Mouse (Mus musculus) gastrocnemius, adult 18-20 months (tissue): ENCODE results near the gene St7l. TPM values are rescaled to one million over a fixed set of nuclear protein-coding genes. Genes with fewer than 3 reads are reported as not detected.
"Not testable (repeated sequence)": the region's sequence is repeated elsewhere in the genome, so short reads cannot be mapped to it uniquely, and the experiment has no call there.

Experiments
- DNase-seq: peaks from one replicate; pipeline ENCODE4 v3.0.0; 2021; ENCODE audit warnings: low spot score
- long read RNA-seq, 2 experiments: library from polyadenylated mRNA; stranded (forward); transcript quantifications; one replicate each; pipeline ENCODE4 v2.0.0; 2021
- total RNA-seq, 2 experiments: library from RNA; stranded (reverse); gene quantifications; 2 replicates each; pipeline ENCODE4 v1.2.3; 2021

Gene St7l
- 10 to 100 TPM; 19.1 to 27.4 TPM for total RNA-seq
- long read RNA-seq, experiment 1, full-length matches to known transcripts = 12 of 28 reads
- long read RNA-seq, experiment 1, partial matches to known transcripts = 15 of 28 reads
- long read RNA-seq, experiment 1, other reads (novel, unspliced or antisense) = 1 of 28 reads
- long read RNA-seq, experiment 2, full-length matches to known transcripts = 16 of 45 reads
- long read RNA-seq, experiment 2, partial matches to known transcripts = 28 of 45 reads
- long read RNA-seq, experiment 2, other reads (novel, unspliced or antisense) = 1 of 45 reads

DNA sequence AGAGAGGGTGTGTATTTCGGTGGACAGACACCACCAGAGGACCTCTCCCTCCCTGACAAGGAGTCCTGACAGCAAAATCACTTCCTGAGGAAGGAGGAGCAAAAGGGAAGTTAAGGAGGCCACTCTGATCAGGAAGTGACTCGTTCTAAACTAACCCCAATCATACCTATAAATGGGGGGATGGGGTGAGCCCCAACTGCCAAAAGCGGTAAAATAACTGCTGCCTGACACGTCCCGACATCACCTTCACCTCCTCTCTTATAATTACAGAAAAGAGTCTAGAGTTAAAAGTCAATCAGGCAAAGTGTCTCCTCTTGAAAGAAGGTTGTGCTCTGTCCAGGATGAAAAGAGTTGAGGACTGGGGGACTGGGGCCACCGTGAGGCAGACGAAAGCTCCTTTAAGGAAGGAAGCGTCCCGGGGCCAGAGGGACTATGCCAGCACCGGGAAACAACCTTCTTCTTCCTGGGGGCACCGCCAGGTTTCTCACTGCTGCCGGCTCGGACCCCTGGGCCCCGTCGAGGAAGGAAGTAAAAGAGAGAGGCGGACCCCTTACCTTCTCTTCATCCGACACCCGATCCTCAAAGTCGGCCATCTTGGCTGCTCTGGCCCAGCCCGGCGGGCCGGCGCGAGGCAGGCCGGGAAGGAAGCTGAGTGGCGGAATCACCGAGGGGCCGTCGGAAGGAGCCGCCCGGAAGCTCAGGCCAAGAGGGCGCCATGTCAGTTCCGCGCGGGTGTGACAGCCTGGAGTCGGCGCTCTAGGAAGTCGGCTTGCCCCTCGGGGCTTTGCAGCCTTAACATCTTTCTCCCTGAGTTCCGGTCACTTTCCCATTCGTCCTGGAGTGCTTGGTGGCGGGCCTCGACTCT is at the start of gene St7l, which contains the start of gene Capza1:
St7l (plus strand) TSS at position 220 of the 865 bp plus-strand sequence.
Capza1 (minus strand) TSS at position 720 of the 865 bp plus-strand sequence.
- DNase-seq = peak; percentile 88

DNA sequence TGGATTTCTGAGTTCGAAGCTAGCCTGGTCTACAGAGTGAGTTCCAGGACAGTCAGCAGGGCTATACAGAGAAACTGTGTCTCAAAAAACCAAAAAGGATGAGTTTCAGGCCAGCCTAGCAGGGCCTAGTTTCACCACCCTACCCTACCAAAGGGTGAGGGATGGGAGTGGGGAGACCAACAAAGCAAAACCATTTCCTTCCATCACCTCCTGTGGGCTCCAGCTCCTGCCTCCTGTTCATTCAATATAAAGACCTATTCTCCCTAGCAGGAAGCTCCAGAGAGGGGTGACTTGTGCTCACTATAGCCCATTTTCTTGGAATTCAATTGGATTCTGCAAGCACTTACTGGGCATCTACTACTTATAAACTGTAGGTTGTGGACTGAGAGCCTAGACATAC is 49.1 kb upstream of the St7l start:
- no peak for DNase-seq

DNA sequence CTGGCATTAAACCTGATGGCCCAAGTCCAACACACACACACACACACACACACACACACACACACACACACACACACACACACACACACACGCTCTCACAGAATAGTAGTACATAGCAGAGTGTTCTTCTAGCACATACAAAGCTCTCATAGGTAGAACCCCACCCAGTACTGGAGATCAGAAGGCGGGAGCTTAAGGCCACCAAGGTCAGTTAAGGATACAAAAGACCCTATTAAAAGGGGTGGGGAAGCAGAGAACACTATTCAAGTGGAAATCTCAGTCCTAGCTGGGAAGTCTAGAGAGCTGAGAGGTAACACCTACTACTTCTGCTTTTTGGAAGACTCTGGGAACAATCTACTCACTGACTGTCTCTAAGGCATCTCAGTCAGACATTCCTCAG is 48.5 kb upstream of the St7l start:
- no peak for DNase-seq

DNA sequence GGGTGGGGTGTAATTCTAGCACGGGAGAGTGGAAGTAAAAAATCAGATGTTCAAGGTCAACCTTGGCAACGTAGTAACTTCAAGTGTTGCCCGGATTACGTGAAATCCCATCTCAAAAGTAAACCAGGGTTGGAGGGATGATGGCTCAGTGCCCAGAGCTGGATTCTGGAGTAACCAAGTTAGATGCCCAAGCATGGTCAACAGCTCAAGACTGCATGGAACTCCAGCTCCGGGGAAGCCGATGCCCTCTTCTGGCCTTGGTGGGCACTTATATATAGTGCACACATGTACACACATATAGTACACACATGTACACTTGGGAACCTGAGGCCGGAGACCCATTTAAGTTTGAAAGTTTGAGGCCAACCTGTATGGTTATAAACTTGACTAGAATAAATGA is 47.7 kb upstream of the St7l start:
- no peak for DNase-seq

DNA sequence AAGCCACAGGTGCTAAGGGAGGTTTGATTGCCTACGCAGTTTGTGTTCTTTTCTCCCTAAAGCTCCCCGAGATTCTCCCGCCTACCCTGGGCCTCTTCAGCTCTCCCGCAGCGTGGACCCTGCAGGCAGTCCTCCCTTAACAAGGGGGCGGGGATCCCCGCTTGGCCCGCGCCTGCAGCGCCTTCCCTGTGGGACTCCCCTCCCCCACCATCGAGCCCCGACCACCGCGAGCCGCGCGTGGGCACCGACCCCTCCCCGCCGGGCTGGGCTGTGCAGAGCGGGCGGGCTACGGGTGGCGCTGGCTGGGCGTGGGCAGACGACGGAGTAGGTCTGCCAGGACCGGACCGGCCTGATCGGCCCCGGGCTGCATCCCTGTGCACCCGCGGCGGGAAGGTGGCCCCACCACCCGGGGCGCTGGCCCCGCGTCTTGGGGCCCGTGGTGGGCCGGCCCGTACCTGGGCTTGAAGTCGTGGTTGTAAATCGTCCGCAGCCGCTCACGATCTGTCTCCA is 46.3 kb upstream of the St7l start:
- peak; percentile 45 for DNase-seq

GRCm38 (mm10) chr3:104817991-104818748 is 45.6 kb upstream of the St7l start, which contains the start of gene Mov10:
Mov10 (minus strand) TSS chr3:104818563.
- peak; percentile 38 for DNase-seq

- DNase-seq = no peak
Observed at GRCm38 (mm10) chr3:104818749-104819134, 45.1 kb upstream of the St7l start.

DNA sequence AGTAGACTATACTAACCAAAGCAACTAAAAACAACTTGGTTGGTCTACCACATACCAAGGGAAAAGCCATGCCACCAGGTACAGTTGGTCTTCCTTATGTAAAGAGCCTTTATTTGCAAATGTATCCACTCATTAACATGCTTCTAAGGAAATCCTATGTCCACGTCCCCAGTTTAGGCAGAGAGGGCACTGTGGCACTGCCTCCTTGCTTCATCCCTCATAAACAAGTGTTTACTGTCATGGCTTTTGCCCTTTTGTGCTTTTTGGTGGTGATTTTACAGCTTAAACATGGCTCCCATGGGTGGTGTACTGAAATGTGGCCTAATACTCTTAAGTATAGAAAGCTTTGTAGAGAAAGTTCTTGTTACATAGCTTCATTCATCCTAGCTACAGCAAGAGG is 43.4 kb upstream of the St7l start:
- DNase-seq = no peak

GRCm38 (mm10) chr3:104822413-104822812 is 41.4 kb upstream of the St7l start:
- no peak for DNase-seq

DNA sequence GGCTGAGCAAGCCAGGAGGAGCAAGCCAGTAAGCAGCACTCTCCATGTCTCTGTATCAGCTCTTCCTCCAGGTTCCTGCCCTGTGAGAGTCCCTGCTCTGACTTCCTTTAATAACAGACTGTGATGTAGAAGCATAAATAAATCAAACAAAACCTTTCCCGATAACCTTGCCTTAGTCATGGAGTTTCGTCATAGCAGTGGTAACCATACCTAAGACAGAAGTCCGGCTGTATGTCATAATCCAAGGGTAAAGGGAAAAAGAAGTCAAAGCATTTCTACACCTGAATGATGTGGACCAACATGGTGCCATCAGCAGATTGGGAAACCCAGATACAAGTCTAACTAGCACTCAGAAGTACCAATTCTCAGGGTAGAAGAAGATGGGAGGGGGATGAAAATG is 28.0 kb upstream of the St7l start:
- DNase-seq = no peak

DNA sequence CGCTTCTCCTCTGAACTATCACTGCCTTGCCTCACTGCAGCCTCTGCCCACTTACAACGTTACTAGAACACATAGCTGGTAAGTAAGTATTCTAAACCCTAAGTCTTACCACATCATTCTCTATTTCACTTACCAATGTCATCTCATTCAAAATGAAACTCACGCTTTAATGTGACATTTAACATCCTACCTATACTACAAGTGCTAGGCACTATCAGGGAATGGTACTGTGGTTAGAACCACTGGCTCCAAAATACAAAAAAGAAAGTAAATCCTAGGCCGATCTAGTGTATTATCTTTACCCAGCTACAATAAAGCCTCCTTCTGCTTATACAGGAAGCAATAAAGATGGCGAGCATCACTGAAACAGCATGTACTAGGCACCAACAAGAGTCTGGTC is 22.8 kb upstream of the St7l start:
- DNase-seq = no peak

DNA sequence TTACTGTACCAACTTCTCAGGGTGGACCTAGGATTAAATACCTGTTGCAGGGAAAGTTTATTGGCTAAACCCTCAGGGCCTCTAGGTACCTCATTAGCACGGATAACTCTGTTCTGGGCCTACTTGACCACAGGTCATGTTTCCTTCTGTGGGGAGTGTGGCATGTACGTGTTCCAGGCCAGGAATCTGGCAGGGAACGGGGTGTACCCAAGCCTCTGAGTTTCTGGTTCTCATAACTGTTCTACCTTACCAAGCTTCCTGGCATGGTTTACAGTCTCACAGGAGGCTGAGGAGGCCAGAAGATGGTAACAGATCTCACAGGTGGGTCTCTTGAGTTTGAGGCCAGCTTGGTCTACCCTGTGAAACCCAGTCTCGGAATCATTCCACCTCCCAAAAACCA is 17.2 kb upstream of the St7l start:
- peak; percentile 78 for DNase-seq

- DNase-seq = no peak
Observed at GRCm38 (mm10) chr3:104854465-104854864, 9.3 kb upstream of the St7l start.

GRCm38 (mm10) chr3:104854866-104855265 is 8.9 kb upstream of the St7l start:
- no peak for DNase-seq

GRCm38 (mm10) chr3:104856106-104856505 is 7.7 kb upstream of the St7l start:
- no peak for DNase-seq

DNA sequence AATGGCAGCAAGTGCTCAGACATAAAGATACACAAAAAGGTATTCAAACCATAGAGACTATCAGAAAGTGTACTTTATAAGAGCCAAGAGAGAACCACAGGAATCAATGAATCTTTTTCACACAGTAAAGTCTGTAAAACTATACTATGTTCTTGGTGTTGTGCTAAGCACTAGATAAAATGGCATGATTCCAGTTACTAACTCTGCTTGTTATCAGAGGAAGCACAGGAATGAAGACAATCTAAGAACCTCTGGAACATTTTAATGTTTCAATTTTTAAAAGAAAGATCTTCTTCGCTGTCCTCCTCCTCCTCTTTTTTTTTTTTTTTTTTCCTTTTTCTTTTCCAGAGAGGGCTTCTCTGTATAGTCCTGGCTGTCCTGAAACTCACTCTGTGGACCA is 5.2 kb upstream of the St7l start:
- DNase-seq = no peak

GRCm38 (mm10) chr3:104864651-104865340 is 991 bp downstream of the St7l start:
- DNase-seq = peak; percentile 90

- no peak for DNase-seq
Observed at GRCm38 (mm10) chr3:104865341-104865788, 1.6 kb downstream of the St7l start.

- DNase-seq = not testable (repeated sequence)
Observed at GRCm38 (mm10) chr3:104866674-104867073, 2.9 kb downstream of the St7l start.

DNA sequence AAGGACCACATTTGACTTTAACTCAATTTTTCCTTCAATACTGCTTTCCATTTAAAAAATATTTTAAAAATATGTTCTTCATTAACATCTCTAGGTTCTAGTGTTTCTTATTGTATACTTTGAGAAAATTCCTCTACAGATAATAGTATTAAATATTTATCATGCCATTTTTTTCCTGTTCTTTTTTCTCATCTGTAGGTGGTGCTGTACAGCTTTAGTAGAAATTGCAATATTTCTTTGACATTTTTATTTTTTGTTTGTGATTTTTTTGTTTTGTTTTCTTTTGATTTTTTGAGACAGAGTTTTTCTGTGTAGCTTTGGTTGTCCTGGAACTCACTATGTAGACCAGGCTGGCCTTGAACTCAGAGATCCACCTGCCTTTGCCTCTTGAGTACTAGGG is 5.8 kb downstream of the St7l start:
- DNase-seq = no peak

GRCm38 (mm10) chr3:104888585-104888984 is 24.8 kb downstream of the St7l start:
- DNase-seq = no peak
